Mouse (Mus musculus) liver, adult 2 months (tissue): ENCODE results near the gene Colgalt1. TPM values are rescaled to one million over a fixed set of nuclear protein-coding genes. Genes with fewer than 3 reads are reported as not detected.

Experiments
- DNase-seq: peaks from one replicate; pipeline ENCODE4 v3.0.0-alpha.2; 2011; ENCODE audit warnings: low read depth, low spot score; ENCODE audit errors: extremely low read depth
- H3K27ac ChIP-seq: fragments of 200-500 bp; replicated peaks from 2 replicates; pipeline ENCODE4 v1.5.1; 2012; ENCODE audit warnings: low read depth, mild to moderate bottlenecking, control low read depth, inconsistent platforms, low read length; ENCODE audit not compliant: insufficient read depth
- H3K27me3 ChIP-seq: fragments of 200-500 bp; 2 replicates; pipeline ENCODE4 v1.6.1; 2012; ENCODE audit warnings: mild to moderate bottlenecking, moderate library complexity, low read length, inconsistent platforms; ENCODE audit not compliant: control insufficient read depth, insufficient read depth
- H3K36me3 ChIP-seq: fragments of 200-500 bp; 2 replicates; pipeline ENCODE4 v1.6.1; 2012; ENCODE audit warnings: low read length, inconsistent platforms; ENCODE audit not compliant: control insufficient read depth, insufficient read depth
- H3K4me1 ChIP-seq: fragments of 200-500 bp; 2 replicates; pipeline ENCODE4 v1.6.1; 2011; ENCODE audit warnings: low read length; ENCODE audit not compliant: control insufficient read depth, insufficient read depth
- H3K4me3 ChIP-seq: fragments of 200-500 bp; 2 replicates; pipeline ENCODE4 v1.5.1; 2011; ENCODE audit warnings: low read depth, mild to moderate bottlenecking, control low read depth, low read length, moderate library complexity; ENCODE audit not compliant: insufficient read depth
- H3K79me2 ChIP-seq: fragments of 200-500 bp; 2 replicates; pipeline ENCODE4 v1.6.1; 2012; ENCODE audit warnings: inconsistent platforms, mild to moderate bottlenecking, low read length, moderate library complexity; ENCODE audit not compliant: control insufficient read depth, insufficient read depth
- H3K9ac ChIP-seq: fragments of 200-500 bp; 2 replicates; pipeline ENCODE4 v1.6.1; 2012; ENCODE audit warnings: low read depth, mild to moderate bottlenecking, control low read depth, inconsistent platforms, low read length
- CTCF ChIP-seq: fragments of 200-500 bp; IDR thresholded peaks from 2 replicates; pipeline ENCODE4 v1.5.1; 2011; ENCODE audit warnings: low read depth, low read length, control low read depth
- POLR2A ChIP-seq: fragments of 200-500 bp; IDR thresholded peaks from 2 replicates; pipeline ENCODE4 v1.6.1; 2011; ENCODE audit warnings: low read length, control low read depth; ENCODE audit not compliant: insufficient read depth; ENCODE audit errors: extremely low read depth
- WGBS: fragments of 180-500 bp; shearing (Covaris S2); methylation state at CpG from one replicate; pipeline ENCODE4 v1.1.7; 2018; 5-methylcytosine and 5-hydroxymethylcytosine counted together
- polyA plus RNA-seq: library from polyadenylated mRNA; depleted of rRNA; stranded (reverse); fragments of >200 nt; gene quantifications from 2 replicates; pipeline ENCODE4 v1.2.3, GENCODE M21; 2012
- total RNA-seq: library from RNA; depleted of rRNA; stranded (reverse); fragments of >200 nt; gene quantifications from 2 replicates; pipeline ENCODE4 v1.2.3, GENCODE M21; 2014

The Colgalt1 gene
- total and polyA plus RNA-seq, 2 experiments: 43.2 to 77.3 TPM

DNA sequence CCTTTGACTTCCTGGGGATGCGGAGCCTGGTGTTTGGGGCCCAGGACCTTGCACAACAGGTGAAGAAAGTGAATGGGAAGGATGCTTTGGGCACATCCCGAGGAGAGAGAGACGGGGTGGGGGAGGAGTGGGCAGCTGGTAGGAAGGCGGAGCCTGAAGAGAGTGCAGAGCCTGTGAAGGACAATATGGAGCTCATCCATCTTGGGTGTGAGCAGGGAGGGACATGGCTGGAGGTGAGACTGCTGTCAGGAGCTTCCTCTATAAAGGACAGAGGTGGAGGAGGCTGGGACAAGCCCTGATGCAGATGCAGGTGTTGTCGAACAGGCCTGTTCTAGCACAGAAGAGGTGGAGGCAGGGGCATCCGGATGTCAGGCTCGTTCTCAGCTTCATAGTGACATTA lies 6.8 kb upstream of the Colgalt1 start:
- DNase-seq: no peak
- WGBS: 84% methylated on average over 7 of the region's 7 CpGs
- H3K4me3 ChIP-seq: no peak overlapping the region
- H3K4me1 ChIP-seq: no peaks in the 10 kb centered on the region; the same call in 1 of the 2 replicates
- H3K27ac ChIP-seq: no peak overlapping the region
- no peaks in the 10 kb centered on the region for H3K79me2 ChIP-seq
- no peak overlapping the region for H3K9ac ChIP-seq
- TF ChIP-seq CTCF: no peak
- no peak for TF ChIP-seq POLR2A
- no peaks in the 10 kb centered on the region for H3K36me3 ChIP-seq
- H3K27me3 ChIP-seq: 0 out of 2 replicates have a peak, but pooled peaks cover 3% of the 10 kb centered on the region

DNA sequence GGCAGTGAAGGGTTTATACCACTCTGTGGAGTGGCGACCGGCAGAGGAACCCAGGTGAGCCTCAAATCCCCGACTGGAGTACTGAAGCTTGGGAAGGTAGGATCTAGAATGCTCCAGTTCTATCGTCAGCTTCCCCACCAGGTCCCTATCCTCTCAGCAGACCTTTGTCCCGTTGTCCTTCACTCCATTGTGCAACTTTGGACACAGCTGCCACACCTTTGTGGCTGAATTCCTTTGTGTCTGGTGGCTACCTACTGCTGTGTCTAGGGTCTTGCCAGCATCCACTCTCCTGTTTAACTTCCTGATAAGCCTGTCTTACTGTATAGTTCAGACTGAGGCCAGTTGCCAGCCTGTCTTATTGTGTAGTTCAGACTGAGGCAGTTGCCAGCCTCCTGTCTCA lies 1.3 kb downstream of the Colgalt1 start:
- Histone ChIP-seq H3K27me3 (no peaks in the 10 kb centered on the region), H3K4me3 (peak overlapping the region; percentile 88), H3K36me3 (0 out of 2 replicates have a peak, but pooled peaks cover 3% of the 10 kb centered on the region), H3K27ac (peak overlapping the region; percentile 77), H3K9ac (peak overlapping the region; percentile 90), H3K4me1 (peaks cover 7% of the 10 kb centered on the region), H3K79me2 (peaks cover 4% of the 10 kb centered on the region; the same call in 1 of the 2 replicates)
- WGBS: 11% methylated on average over 5 of the region's 5 CpGs
- peak; percentile 78 for DNase-seq
- no peak for TF ChIP-seq CTCF
- no peak for TF ChIP-seq POLR2A

DNA sequence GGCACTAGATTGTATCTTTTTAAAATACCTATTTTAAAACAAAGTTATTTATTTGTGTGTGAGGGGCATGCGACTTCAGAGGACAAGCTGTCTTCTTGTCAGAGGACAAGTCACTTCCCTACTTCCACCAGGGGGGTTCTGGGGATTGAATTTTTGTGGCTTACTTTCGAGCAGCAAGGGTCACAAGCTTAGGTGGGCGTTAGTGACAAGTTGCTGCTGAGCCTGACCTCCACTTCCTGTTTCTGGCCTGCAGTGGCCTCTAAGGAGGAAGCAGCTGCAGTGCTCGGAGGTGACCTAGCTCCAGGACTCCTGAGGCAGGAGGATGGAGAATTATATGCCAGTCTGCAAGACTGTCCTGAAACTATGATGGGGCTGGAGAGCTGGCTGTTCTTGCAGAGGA lies 2.6 kb downstream of the Colgalt1 start:
- H3K4me3 ChIP-seq: no peak overlapping the region
- H3K27ac ChIP-seq: no peak overlapping the region
- TF ChIP-seq CTCF: no peak
- no peak for TF ChIP-seq POLR2A
- DNase-seq: peak; percentile 33
- peaks cover 7% of the 10 kb centered on the region; the same call in 1 of the 2 replicates for H3K36me3 ChIP-seq
- H3K27me3 ChIP-seq: no peaks in the 10 kb centered on the region
- no peak overlapping the region for H3K9ac ChIP-seq
- WGBS: 70% methylated on average over 4 of the region's 4 CpGs
- peaks cover 4% of the 10 kb centered on the region; the same call in 1 of the 2 replicates for H3K79me2 ChIP-seq
- H3K4me1 ChIP-seq: peaks cover 7% of the 10 kb centered on the region

DNA sequence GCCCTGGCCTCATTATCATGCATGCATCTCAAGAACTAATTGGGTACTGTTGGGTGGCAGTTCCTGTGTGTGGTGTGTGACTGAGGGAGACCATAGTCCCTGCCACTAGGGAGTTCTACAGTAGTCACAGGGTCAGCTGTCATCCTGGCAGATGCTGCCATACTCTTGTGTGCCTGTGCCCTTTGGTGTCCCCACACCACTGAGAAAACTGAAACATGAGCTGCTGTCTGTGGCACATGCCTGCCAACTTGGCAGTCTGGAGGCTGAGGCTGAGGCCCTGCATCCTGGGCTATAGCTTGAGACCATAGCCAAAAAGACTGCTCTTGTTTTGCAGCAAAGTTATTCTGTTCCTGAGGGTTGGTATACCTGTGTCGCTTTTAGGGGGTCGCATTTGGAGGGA lies 9.0 kb downstream of the Colgalt1 start:
- no peak for DNase-seq
- no peaks in the 10 kb centered on the region for H3K79me2 ChIP-seq
- H3K4me1 ChIP-seq: no peaks in the 10 kb centered on the region
- H3K36me3 ChIP-seq: peaks cover 31% of the 10 kb centered on the region; the same call in 1 of the 2 replicates
- WGBS: 97% methylated on average over 2 of the region's 2 CpGs
- H3K9ac ChIP-seq: no peak overlapping the region
- TF ChIP-seq CTCF (no peak), POLR2A (no peak)
- no peak overlapping the region for H3K27ac ChIP-seq
- no peak overlapping the region for H3K4me3 ChIP-seq
- no peaks in the 10 kb centered on the region for H3K27me3 ChIP-seq

DNA sequence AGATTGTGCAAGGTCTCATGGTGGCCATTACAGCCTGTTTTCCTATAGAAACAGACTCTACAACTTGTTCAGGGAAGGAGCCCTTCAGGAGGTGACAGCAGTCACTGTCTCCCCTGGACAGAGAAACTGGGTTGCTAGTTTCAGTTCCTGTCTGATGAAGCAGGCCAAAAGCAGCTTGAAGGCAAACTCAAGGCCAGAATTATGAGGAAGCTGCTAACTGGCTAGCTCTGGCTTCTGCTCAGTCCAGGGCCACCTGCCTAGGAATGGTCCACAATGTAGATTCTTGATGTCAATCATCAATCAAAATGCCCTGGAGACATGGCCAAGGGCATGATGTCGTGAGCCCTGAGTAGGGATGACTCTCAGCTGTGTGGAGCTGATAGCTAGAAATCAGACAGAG lies 14.3 kb downstream of the Colgalt1 start:
- Histone ChIP-seq H3K27me3 (no peaks in the 10 kb centered on the region), H3K36me3 (peaks cover 22% of the 10 kb centered on the region; the same call in 1 of the 2 replicates), H3K79me2 (no peaks in the 10 kb centered on the region), H3K4me1 (peaks cover 4% of the 10 kb centered on the region; the same call in 1 of the 2 replicates), H3K4me3 (no peak overlapping the region), H3K9ac (no peak overlapping the region), H3K27ac (no peak overlapping the region)
- 78% methylated on average over 1 of the region's 1 CpGs for WGBS
- peak; percentile 26 for DNase-seq
- no peak for TF ChIP-seq CTCF
- no peak for TF ChIP-seq POLR2A

DNA sequence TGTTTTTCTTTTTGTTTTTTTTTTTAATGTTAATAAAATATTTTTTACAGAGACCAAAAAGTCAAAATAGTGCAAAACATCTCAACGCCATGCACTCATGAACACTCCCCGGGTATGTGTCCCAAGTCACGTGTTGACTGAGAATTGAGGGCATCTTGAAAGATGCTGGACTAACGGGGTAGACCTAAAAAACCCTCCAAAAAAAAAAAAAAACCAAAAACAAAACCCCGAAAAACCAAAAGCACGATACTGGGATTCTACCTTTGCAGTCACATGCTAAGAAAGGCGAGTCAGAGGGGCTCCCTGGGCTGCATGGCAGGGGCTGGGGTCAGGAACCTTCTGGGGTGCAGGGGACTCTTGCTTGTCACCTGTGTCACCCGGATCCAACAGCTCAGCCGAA lies 16.0 kb downstream of the Colgalt1 start:
- no peak overlapping the region for H3K27ac ChIP-seq
- H3K79me2 ChIP-seq: no peaks in the 10 kb centered on the region
- no peak overlapping the region for H3K9ac ChIP-seq
- 91% methylated on average over 9 of the region's 9 CpGs for WGBS
- no peak for DNase-seq
- TF ChIP-seq CTCF: no peak
- no peak for TF ChIP-seq POLR2A
- H3K4me3 ChIP-seq: no peak overlapping the region
- H3K4me1 ChIP-seq: peaks cover 4% of the 10 kb centered on the region; the same call in 1 of the 2 replicates
- H3K36me3 ChIP-seq: peaks cover 19% of the 10 kb centered on the region; the same call in 1 of the 2 replicates
- no peaks in the 10 kb centered on the region for H3K27me3 ChIP-seq
